ENCODE assay signal across 8 mouse cellular contexts in genomic region chr9:117251521-117252368, GRCm38 (mm10).
DNase-seq lines count a peak whose midpoint lies in the region; ATAC-seq and TF ChIP-seq lines count a peak whose summit lies in the region.

No protein-coding gene starts in this region.

- DNase-seq in testis, postnatal 14 days (ENCODE audit: low spot score) = no peak
- peak; percentile 11 to 26 for DNase-seq in cerebellum, postnatal 36 days
- DNase-seq in kidney, postnatal 10 days = peak; percentile 66
- DNase-seq in lung, postnatal 4 days = peak; percentile 54 to 56
- DNase-seq in urinary bladder, postnatal 14 days (ENCODE audit: low spot score) = peak; percentile 48
- no peak for DNase-seq in ovary, postnatal 10 days (ENCODE audit: low spot score)

- TF ChIP-seq CTCF in testis, adult 2 months (IDR thresholded peaks at IDR 0.05; ENCODE audit: control insufficient read depth, insufficient read depth, insufficient replicate concordance, low read depth, low read length) = no peak

- H3K36me3 ChIP-seq in testis, adult 2 months (ENCODE audit: control insufficient read depth, insufficient read depth, low read length) = no peaks in the 10 kb centered on the region
- no peaks in the 10 kb centered on the region for H3K36me3 ChIP-seq in heart, embryonic 12.5 days

- H3K9ac ChIP-seq in heart, embryonic 12.5 days = peak overlapping the region; percentile 84

- under 1% methylated on average over 29 of the region's 29 CpGs for WGBS in heart, embryonic 12.5 days

- no peak overlapping the region for H3K27ac ChIP-seq in testis, adult 2 months (ENCODE audit: control insufficient read depth, insufficient read depth, low read depth, low read length)
- peak overlapping the region; percentile 80 for H3K27ac ChIP-seq in heart, embryonic 12.5 days (ENCODE audit: poor library complexity, severe bottlenecking)

- peak; percentile 52; the same call in 1 of the 2 replicates for ATAC-seq in heart, embryonic 12.5 days (ENCODE audit: insufficient number of reproducible peaks, low FRiP score)

- peaks cover 2% of the 10 kb centered on the region; the same call in 1 of the 2 replicates for H3K4me1 ChIP-seq in testis, adult 2 months (ENCODE audit: control insufficient read depth, insufficient read depth, low read length)
- H3K4me1 ChIP-seq in heart, embryonic 12.5 days (replicated peaks) = peaks cover 33% of the 10 kb centered on the region

- peak overlapping the region; percentile 75 for H3K4me2 ChIP-seq in heart, embryonic 12.5 days

- H3K9me3 ChIP-seq in heart, embryonic 12.5 days (replicated peaks) = no peaks in the 10 kb centered on the region

- no peak for TF ChIP-seq POLR2A in testis, adult 2 months (IDR thresholded peaks at IDR 0.05; ENCODE audit: control insufficient read depth, low read depth, low read length)

- peak overlapping the region; percentile 66 for H3K4me3 ChIP-seq in testis, adult 2 months (ENCODE audit: control insufficient read depth, low read depth, low read length)
- H3K4me3 ChIP-seq in heart, embryonic 12.5 days = peak overlapping the region; percentile 70

- no peaks in the 10 kb centered on the region for H3K27me3 ChIP-seq in testis, adult 2 months (ENCODE audit: control insufficient read depth, insufficient read depth, low read length)
- H3K27me3 ChIP-seq in heart, embryonic 12.5 days (replicated peaks) = no peaks in the 10 kb centered on the region

Comparison
In these comparisons a context has a peak if more than half of its experiments do, and no peak if none do; other contexts are left out.
1. DNase-seq: peak in cerebellum, postnatal 36 days (2 of 2), kidney, postnatal 10 days (single experiment), lung, postnatal 4 days (2 of 2) and urinary bladder, postnatal 14 days (single experiment); none in testis, postnatal 14 days (single experiment) and ovary, postnatal 10 days (single experiment).